Mouse (Mus musculus) CH12.LX (cell line): ENCODE measurements around the gene Lbhd1. TPM values are rescaled to one million over a fixed set of nuclear protein-coding genes. Genes with fewer than 3 reads are reported as not detected.

Source experiments
- DNase-seq: peaks from one replicate; pipeline ENCODE4 v3.0.0-alpha.2; 2013; ENCODE audit errors: extremely low read depth
- H3K27ac ChIP-seq: 2 replicates; pipeline ENCODE4 v1.5.1; 2012; ENCODE audit warnings: low read depth, mild to moderate bottlenecking, control low read depth, moderate library complexity; ENCODE audit not compliant: insufficient read depth
- H3K27me3 ChIP-seq: replicated peaks from 2 replicates; pipeline ENCODE3; 2012; ENCODE audit warnings: inconsistent platforms
- H3K36me3 ChIP-seq, 2 experiments: replicated peaks in 1 of 2; 2 replicates each; pipeline versions ENCODE3 to v1.6.1; 2012; ENCODE audit warnings: inconsistent platforms in 1 of 2, low read length in 1 of 2, mild to moderate bottlenecking in 1 of 2, mixed read lengths in 1 of 2, moderate library complexity in 1 of 2; ENCODE audit not compliant: control insufficient read depth in 1 of 2, insufficient read depth in 1 of 2
- H3K4me1 ChIP-seq, 2 experiments: 2 replicates each; pipeline ENCODE4 v1.6.1; 2012; ENCODE audit warnings: inconsistent platforms in 1 of 2, moderate library complexity in 1 of 2; ENCODE audit not compliant: insufficient read depth in 2 of 2, control insufficient read depth in 1 of 2
- H3K4me2 ChIP-seq: 2 replicates; pipeline ENCODE4 v1.6.1; 2012; ENCODE audit warnings: low read depth, mild to moderate bottlenecking, control low read depth; ENCODE audit not compliant: poor library complexity, insufficient read depth, severe bottlenecking
- H3K4me3 ChIP-seq, 3 experiments: fragments of 150-350 bp in 1 of 3; sonication (generic) in 1 of 3; replicated peaks in 1 of 3; 2 replicates each; pipeline versions ENCODE3 to v1.5.1; 2011 to 2012; ENCODE audit warnings: low read depth in 2 of 3, low read length in 2 of 3, mild to moderate bottlenecking in 2 of 3, moderate library complexity in 2 of 3, control low read depth in 1 of 3, improper control_type of control experiment in 1 of 3, inconsistent platforms in 1 of 3, mixed read lengths in 1 of 3; ENCODE audit not compliant: poor library complexity in 1 of 3
- H3K79me2 ChIP-seq: replicated peaks from 2 replicates; pipeline ENCODE4 v1.6.1; 2012; ENCODE audit warnings: mild to moderate bottlenecking, moderate library complexity; ENCODE audit not compliant: control insufficient read depth, poor library complexity, insufficient read depth, severe bottlenecking; ENCODE audit errors: extremely low read depth
- H3K9ac ChIP-seq: 2 replicates; pipeline ENCODE4 v1.6.1; 2012; ENCODE audit warnings: low read depth, mild to moderate bottlenecking, control low read depth, moderate library complexity; ENCODE audit not compliant: insufficient read depth
- H3K9me3 ChIP-seq: replicated peaks from 2 replicates; pipeline ENCODE3; 2012; ENCODE audit warnings: low read length, inconsistent platforms, mixed read lengths
- BHLHE40 ChIP-seq: IDR thresholded peaks from 2 replicates; pipeline ENCODE4 v1.6.1; 2011; ENCODE audit warnings: mild to moderate bottlenecking, low read depth, low read length, improper control_type of control experiment
- CHD1 ChIP-seq: IDR thresholded peaks from 2 replicates; pipeline ENCODE4 v1.6.1; 2012; ENCODE audit warnings: low read depth, low read length, improper control_type of control experiment, inconsistent platforms
- CHD2 ChIP-seq: IDR thresholded peaks from 2 replicates; pipeline ENCODE4 v1.6.1; 2011; ENCODE audit warnings: low read length, improper control_type of control experiment
- CTCF ChIP-seq, 2 experiments: IDR thresholded peaks in 1 of 2; conservative IDR thresholded peaks in 1 of 2; 2 replicates each; pipeline ENCODE4 v1.5.1; 2011 to 2012; ENCODE audit warnings: low read depth in 2 of 2, low read length in 2 of 2, improper control_type of control experiment in 1 of 2, inconsistent platforms in 1 of 2, mild to moderate bottlenecking in 1 of 2, moderate library complexity in 1 of 2
- E2F4 ChIP-seq: IDR thresholded peaks from 2 replicates; pipeline ENCODE4 v1.6.1; 2011; ENCODE audit warnings: low read depth, low read length, improper control_type of control experiment; ENCODE audit not compliant: insufficient replicate concordance
- ELF1 ChIP-seq: IDR thresholded peaks from 2 replicates; pipeline ENCODE4 v1.6.1; 2014; ENCODE audit warnings: low read depth, mild to moderate bottlenecking, inconsistent platforms, low read length, improper control_type of control experiment
- EP300 ChIP-seq: IDR thresholded peaks from 2 replicates; pipeline ENCODE4 v1.6.1; 2011; ENCODE audit warnings: low read length, improper control_type of control experiment
- ETS1 ChIP-seq: conservative IDR thresholded peaks from 2 replicates; pipeline ENCODE4 v1.6.1; 2012; ENCODE audit warnings: low read depth, mild to moderate bottlenecking, inconsistent platforms, low read length, improper control_type of control experiment, moderate library complexity
- GABPA ChIP-seq: IDR thresholded peaks from 2 replicates; pipeline ENCODE4 v1.6.1; 2012; ENCODE audit warnings: low read depth, low read length, improper control_type of control experiment, inconsistent platforms; ENCODE audit not compliant: insufficient replicate concordance
- HCFC1 ChIP-seq: IDR thresholded peaks from 2 replicates; pipeline ENCODE4 v1.6.1; 2012; ENCODE audit warnings: low read depth, mild to moderate bottlenecking, inconsistent platforms, low read length, improper control_type of control experiment
- IRF4 ChIP-seq: IDR thresholded peaks from 2 replicates; pipeline ENCODE4 v1.6.1; 2014; ENCODE audit warnings: low read depth, mild to moderate bottlenecking, inconsistent platforms, low read length, improper control_type of control experiment
- JUN ChIP-seq: IDR thresholded peaks from 2 replicates; pipeline ENCODE4 v1.6.1; 2011; ENCODE audit warnings: low read depth, mild to moderate bottlenecking, low read length, improper control_type of control experiment, moderate library complexity; ENCODE audit not compliant: insufficient read depth
- JUND ChIP-seq: conservative IDR thresholded peaks from 2 replicates; pipeline ENCODE4 v1.6.1; 2011; ENCODE audit warnings: low read depth, low read length, improper control_type of control experiment
- KAT2A ChIP-seq: IDR thresholded peaks from 2 replicates; pipeline ENCODE4 v1.6.1; 2012; ENCODE audit warnings: low read length, improper control_type of control experiment, inconsistent platforms; ENCODE audit not compliant: insufficient replicate concordance
- MAFK ChIP-seq: IDR thresholded peaks from 2 replicates; pipeline ENCODE4 v1.6.1; 2011; ENCODE audit warnings: low read length, improper control_type of control experiment; ENCODE audit not compliant: insufficient replicate concordance
- MAX ChIP-seq: IDR thresholded peaks from 2 replicates; pipeline ENCODE4 v1.6.1; 2011; ENCODE audit warnings: low read length, improper control_type of control experiment
- MAZ ChIP-seq: IDR thresholded peaks from 2 replicates; pipeline ENCODE4 v1.6.1; 2012; ENCODE audit warnings: low read depth, mild to moderate bottlenecking, inconsistent platforms, low read length, improper control_type of control experiment, moderate library complexity
- MEF2A ChIP-seq: IDR thresholded peaks from 2 replicates; pipeline ENCODE4 v1.6.1; 2014; ENCODE audit warnings: low read depth, mild to moderate bottlenecking, inconsistent platforms, low read length, improper control_type of control experiment, borderline replicate concordance
- MXI1 ChIP-seq: IDR thresholded peaks from 2 replicates; pipeline ENCODE4 v1.6.1; 2011; ENCODE audit warnings: mild to moderate bottlenecking, low read depth, low read length, improper control_type of control experiment
- MYC ChIP-seq: IDR thresholded peaks from 2 replicates; pipeline ENCODE4 v1.6.1; 2011; ENCODE audit warnings: low read depth, mild to moderate bottlenecking, improper control_type of control experiment, low read length
- NELFE ChIP-seq: IDR thresholded peaks from 2 replicates; pipeline ENCODE4 v1.6.1; 2011; ENCODE audit warnings: low read depth, low read length, improper control_type of control experiment
- NRF1 ChIP-seq: IDR thresholded peaks from 2 replicates; pipeline ENCODE4 v1.6.1; 2014; ENCODE audit warnings: low read depth, mild to moderate bottlenecking, inconsistent platforms, low read length, improper control_type of control experiment, moderate library complexity
- PAX5 ChIP-seq: IDR thresholded peaks from 2 replicates; pipeline ENCODE4 v1.6.1; 2012; ENCODE audit warnings: low read length, inconsistent platforms, mixed read lengths
- POLR2A ChIP-seq: IDR thresholded peaks from 2 replicates; pipeline ENCODE4 v1.6.1; 2011; ENCODE audit warnings: low read depth, mild to moderate bottlenecking, improper control_type of control experiment, low read length
- POLR2AphosphoS2 ChIP-seq: IDR thresholded peaks from 2 replicates; pipeline ENCODE4 v1.6.1; 2011; ENCODE audit warnings: low read depth, low read length, improper control_type of control experiment
- RAD21 ChIP-seq: IDR thresholded peaks from 2 replicates; pipeline ENCODE4 v1.6.1; 2011; ENCODE audit warnings: low read depth, mild to moderate bottlenecking, low read length, improper control_type of control experiment, moderate library complexity
- RCOR1 ChIP-seq: conservative IDR thresholded peaks from 2 replicates; pipeline ENCODE4 v1.6.1; 2012; ENCODE audit warnings: low read depth, mild to moderate bottlenecking, inconsistent platforms, low read length, improper control_type of control experiment
- SIN3A ChIP-seq: IDR thresholded peaks from 2 replicates; pipeline ENCODE4 v1.6.1; 2012; ENCODE audit warnings: low read length, improper control_type of control experiment, inconsistent platforms
- SMC3 ChIP-seq: IDR thresholded peaks from 2 replicates; pipeline ENCODE4 v1.6.1; 2011; ENCODE audit warnings: low read depth, low read length, improper control_type of control experiment
- TBP ChIP-seq: conservative IDR thresholded peaks from 2 replicates; pipeline ENCODE4 v1.6.1; 2011; ENCODE audit warnings: low read depth, low read length, improper control_type of control experiment
- TCF12 ChIP-seq: IDR thresholded peaks from 2 replicates; pipeline ENCODE4 v1.6.1; 2014; ENCODE audit warnings: low read depth, mild to moderate bottlenecking, inconsistent platforms, low read length, improper control_type of control experiment
- UBTF ChIP-seq: IDR thresholded peaks from 2 replicates; pipeline ENCODE4 v1.6.1; 2012; ENCODE audit warnings: low read depth, mild to moderate bottlenecking, inconsistent platforms, low read length, improper control_type of control experiment, moderate library complexity
- USF1 ChIP-seq: IDR thresholded peaks from 2 replicates; pipeline ENCODE4 v1.6.1; 2014; ENCODE audit warnings: low read depth, mild to moderate bottlenecking, inconsistent platforms, low read length, improper control_type of control experiment
- USF2 ChIP-seq: conservative IDR thresholded peaks from 2 replicates; pipeline ENCODE4 v1.6.1; 2011; ENCODE audit warnings: low read depth, low read length, improper control_type of control experiment
- ZC3H11A ChIP-seq: IDR thresholded peaks from 2 replicates; pipeline ENCODE4 v1.6.1; 2012; ENCODE audit warnings: low read depth, mild to moderate bottlenecking, inconsistent platforms, low read length, improper control_type of control experiment
- ZKSCAN1 ChIP-seq: IDR thresholded peaks from 2 replicates; pipeline ENCODE4 v1.6.1; 2012; ENCODE audit warnings: low read depth, inconsistent platforms, low read length, improper control_type of control experiment, borderline replicate concordance
- ZMIZ1 ChIP-seq: IDR thresholded peaks from 2 replicates; pipeline ENCODE4 v1.6.1; 2012; ENCODE audit warnings: low read depth, mild to moderate bottlenecking, inconsistent platforms, low read length, improper control_type of control experiment
- ZNF384 ChIP-seq: IDR thresholded peaks from 2 replicates; pipeline ENCODE4 v1.6.1; 2012; ENCODE audit warnings: low read depth, low read length, improper control_type of control experiment, inconsistent platforms
- dilution Hi-C: fragments of 300-500 bp; cut with MboI; formaldehyde crosslinking; loops from 2 replicates; pipeline ENCODE4 v1.14.3; 2020; ENCODE audit warnings: low sequenced_read_pairs; ENCODE audit not compliant: extremely low pct_unique_long_range_greater_than_20kb, extremely low pct_ligation_motif_present
- in situ Hi-C: fragments of 300-500 bp; cut with MboI; formaldehyde crosslinking; loops from 3 replicates; pipeline ENCODE4 v1.14.3; 2019; ENCODE audit warnings: low sequenced_read_pairs, low pct_ligation_motif_present, low pct_unique_long_range_greater_than_20kb, mixed read lengths
- polyA plus RNA-seq: library from polyadenylated mRNA; unstranded; fragments of >175 nt; gene quantifications from 2 replicates; pipeline ENCODE4 v1.2.1, GENCODE M21; 2012; ENCODE audit warnings: low read depth; ENCODE audit not compliant: insufficient read length
- total RNA-seq, 2 experiments: library from RNA; depleted of rRNA; stranded (reverse); fragments of 300-350 nt in 1 of 2; fragments of >200 nt in 1 of 2; gene quantifications; 2 replicates each; pipeline ENCODE4 v1.2.3; 2012 to 2014

Lbhd1 gene
- total and polyA plus RNA-seq, 3 experiments: 7.5 to 50.4 (median 15.6) TPM

- peaks cover 31 to 47% of the 10 kb centered on the region in 2 experiments for H3K36me3 ChIP-seq
Observed at GRCm38 (mm10) chr19:8919000-8919399, 35.5 kb downstream of the Lbhd1 start.

GRCm38 (mm10) chr19:8919684-8920072, 36.1 kb downstream of the Lbhd1 start:
- H3K4me3 ChIP-seq: peak overlapping the region; percentile 39 to 81 (median 46)
- no peaks in the 10 kb centered on the region for H3K27me3 ChIP-seq
- peaks cover 0 to 18% of the 10 kb centered on the region in 2 experiments; a peak in 2 of 4 replicates for H3K4me1 ChIP-seq
- peaks cover 19% of the 10 kb centered on the region for H3K79me2 ChIP-seq
- dilution Hi-C loops: no loop called here
- no peak for DNase-seq
- TF ChIP-seq EP300 (no peak), SIN3A (peak; percentile 51; the same call in 1 of the 2 replicates), ETS1 (no peak)
- H3K4me2 ChIP-seq: peak overlapping the region; percentile 93
- peak overlapping the region; percentile 96 for H3K27ac ChIP-seq
- H3K36me3 ChIP-seq: peaks cover 25 to 42% of the 10 kb centered on the region in 2 experiments
- H3K9me3 ChIP-seq: no peaks in the 10 kb centered on the region
- peak overlapping the region; percentile 96 for H3K9ac ChIP-seq
- in situ Hi-C loops: no loop called here

More at GRCm38 (mm10) chr19:8919000-8919399, 35.5 kb downstream of the Lbhd1 start:
- H3K9me3 ChIP-seq: no peaks in the 10 kb centered on the region
- DNase-seq: peak; percentile 61
- H3K79me2 ChIP-seq: peaks cover 19% of the 10 kb centered on the region
- H3K4me2 ChIP-seq: peak overlapping the region; percentile 93
- dilution Hi-C loops (no loop called here), in situ Hi-C loops (no loop called here)
- peak overlapping the region; percentile 96 for H3K9ac ChIP-seq
- no peaks in the 10 kb centered on the region for H3K27me3 ChIP-seq
- peak overlapping the region; percentile 96 for H3K27ac ChIP-seq
- peaks cover 0 to 18% of the 10 kb centered on the region in 2 experiments; a peak in 2 of 4 replicates for H3K4me1 ChIP-seq
- TF ChIP-seq MAZ: 0 out of 2 replicates have a peak, but pooled peaks have one; percentile 19
- TF ChIP-seq JUND: no peak
- no peak for TF ChIP-seq POLR2AphosphoS2
- TF ChIP-seq EP300: 0 out of 2 replicates have a peak, but pooled peaks have one; percentile 27
- TF ChIP-seq CTCF (conservative IDR thresholded peaks at IDR 0.05 in 1 of 2, IDR thresholded peaks at IDR 0.05 in 1 of 2; ENCODE audit: low read depth in 2 of 2, low read length in 2 of 2): 0 out of 4 replicates have a peak, but pooled peaks of 1 of the 2 experiments have one; percentile 24
- no peak for TF ChIP-seq RCOR1
- peak; percentile 55 for TF ChIP-seq POLR2A
- 0 out of 2 replicates have a peak, but pooled peaks have one; percentile 37 for TF ChIP-seq MYC
- no peak; the same call in 1 of the 2 replicates for TF ChIP-seq ZNF384
- TF ChIP-seq IRF4: peak; percentile 67
- no peak for TF ChIP-seq CHD1
- TF ChIP-seq UBTF: no peak
- no peak for TF ChIP-seq E2F4
- TF ChIP-seq MXI1: peak; percentile 41; the same call in 1 of the 2 replicates
- no peak for TF ChIP-seq PAX5
- no peak for TF ChIP-seq NRF1
- no peak for TF ChIP-seq KAT2A
- TF ChIP-seq NELFE: peak; percentile 31; the same call in 1 of the 2 replicates
- no peak for TF ChIP-seq TCF12
- TF ChIP-seq USF2: no peak
- no peak for TF ChIP-seq JUN
- no peak for TF ChIP-seq ZKSCAN1
- TF ChIP-seq BHLHE40: no peak
- no peak for TF ChIP-seq MAX
- no peak for TF ChIP-seq GABPA
- TF ChIP-seq USF1: no peak
- 0 out of 2 replicates have a peak, but pooled peaks have one; percentile 52 for TF ChIP-seq MAFK
- TF ChIP-seq TBP: no peak; the same call in none of the 2 replicates
- no peak; the same call in 1 of the 2 replicates for TF ChIP-seq SMC3
- TF ChIP-seq ZC3H11A: no peak
- no peak for TF ChIP-seq ZMIZ1
- TF ChIP-seq HCFC1: no peak; the same call in 1 of the 2 replicates
- peak; percentile 45; the same call in 1 of the 2 replicates for TF ChIP-seq ETS1
- peak; percentile 11 for TF ChIP-seq RAD21
- TF ChIP-seq SIN3A: no peak; the same call in 1 of the 2 replicates
- no peak for TF ChIP-seq CHD2
- TF ChIP-seq ELF1: peak; percentile 41; the same call in 1 of the 2 replicates
- no peak for TF ChIP-seq MEF2A
- H3K4me3 ChIP-seq: peak overlapping the region; percentile 17 to 81 (median 46)
